Mouse (Mus musculus) spleen, adult 2 months (tissue): ENCODE measurements around the gene Farp1. TPM values are rescaled to one million over a fixed set of nuclear protein-coding genes. Genes with fewer than 3 reads are reported as not detected.
"Not testable (repeated sequence)": the region's sequence is repeated elsewhere in the genome, so short reads cannot be mapped to it uniquely, and the experiment has no call there.

Source experiments
- DNase-seq, 2 experiments: peaks; one replicate each; pipeline versions ENCODE4 v3.0.0 to v3.0.0-alpha.2; 2012 to 2021; ENCODE audit warnings: low spot score in 2 of 2, low read depth in 1 of 2
- H3K27ac ChIP-seq: fragments of 200-500 bp; 2 replicates; pipeline ENCODE4 v1.5.1; 2012; ENCODE audit warnings: low read length, inconsistent platforms; ENCODE audit not compliant: insufficient read depth
- H3K27me3 ChIP-seq: fragments of 200-500 bp; 2 replicates; pipeline ENCODE4 v1.6.1; 2012; ENCODE audit warnings: mild to moderate bottlenecking, moderate library complexity, low read length, inconsistent platforms; ENCODE audit not compliant: control insufficient read depth, insufficient read depth
- H3K36me3 ChIP-seq: fragments of 200-500 bp; 2 replicates; pipeline ENCODE4 v1.6.1; 2012; ENCODE audit warnings: mild to moderate bottlenecking, low read length, inconsistent platforms; ENCODE audit not compliant: control insufficient read depth, insufficient read depth
- H3K4me1 ChIP-seq: fragments of 200-500 bp; 2 replicates; pipeline ENCODE4 v1.6.1; 2011; ENCODE audit warnings: inconsistent platforms; ENCODE audit not compliant: control insufficient read depth, insufficient read depth, insufficient read length
- H3K4me3 ChIP-seq: fragments of 200-500 bp; 2 replicates; pipeline ENCODE4 v1.5.1; 2011; ENCODE audit warnings: mild to moderate bottlenecking, inconsistent platforms; ENCODE audit not compliant: insufficient read depth, insufficient read length; ENCODE audit errors: extremely low read depth
- CTCF ChIP-seq: fragments of 200-500 bp; IDR thresholded peaks from 2 replicates; pipeline ENCODE4 v1.5.1; 2011; ENCODE audit warnings: mild to moderate bottlenecking, inconsistent platforms; ENCODE audit not compliant: insufficient read depth, insufficient read length, insufficient replicate concordance; ENCODE audit errors: extremely low read depth
- POLR2A ChIP-seq: fragments of 200-500 bp; IDR thresholded peaks from 2 replicates; pipeline ENCODE4 v1.6.1; 2011; ENCODE audit warnings: low read depth, low read length, inconsistent platforms
- WGBS: fragments of 180-500 bp; shearing (Covaris S2); methylation state at CpG from one replicate; pipeline ENCODE4 v1.1.7; 2018; 5-methylcytosine and 5-hydroxymethylcytosine counted together
- polyA plus RNA-seq: library from polyadenylated mRNA; depleted of rRNA; stranded (reverse); fragments of >200 nt; gene quantifications from 2 replicates; pipeline ENCODE4 v1.2.3, GENCODE M21; 2012

The Farp1 gene
- polyA plus RNA-seq, 1 experiment = 3.0 TPM

GRCm38 (mm10) chr14:121036612-121037221 lies 1.7 kb downstream of the Farp1 start:
- 7% methylated on average over 19 of the region's 19 CpGs for WGBS
- Histone ChIP-seq H3K4me1 (peaks cover 11% of the 10 kb centered on the region), H3K27me3 (peaks cover 16% of the 10 kb centered on the region), H3K4me3 (peak overlapping the region; percentile 55; the same call in 1 of the 2 replicates), H3K36me3 (no peaks in the 10 kb centered on the region), H3K27ac (no peak overlapping the region)
- TF ChIP-seq CTCF = no peak
- no peak for DNase-seq

- TF ChIP-seq CTCF (no peak), POLR2A (no peak)
- H3K4me3 ChIP-seq = no peak overlapping the region
- H3K27ac ChIP-seq = no peak overlapping the region
- H3K27me3 ChIP-seq = peaks cover 16% of the 10 kb centered on the region
- 41% methylated on average over 7 of the region's 7 CpGs for WGBS
- peaks cover 11% of the 10 kb centered on the region for H3K4me1 ChIP-seq
- H3K36me3 ChIP-seq = no peaks in the 10 kb centered on the region
- DNase-seq = no peak
These were observed 2.3 kb downstream of the Farp1 start for GRCm38 (mm10) chr14:121037276-121037675.

- WGBS = 86% methylated on average over 5 of the region's 5 CpGs
- no peak for TF ChIP-seq POLR2A
- TF ChIP-seq CTCF = no peak
These were observed 3.7 kb downstream of the Farp1 start for GRCm38 (mm10) chr14:121038676-121039075.

GRCm38 (mm10) chr14:121044145-121044544 lies 9.1 kb downstream of the Farp1 start:
- TF ChIP-seq CTCF = no peak
- TF ChIP-seq POLR2A = no peak
- Histone ChIP-seq H3K27ac (no peak overlapping the region), H3K36me3 (no peaks in the 10 kb centered on the region), H3K4me3 (no peak overlapping the region), H3K27me3 (no peaks in the 10 kb centered on the region), H3K4me1 (no peaks in the 10 kb centered on the region)
- 86% methylated on average over 3 of the region's 3 CpGs for WGBS
- no peak for DNase-seq

More at GRCm38 (mm10) chr14:121038676-121039075, 3.7 kb downstream of the Farp1 start:
- H3K4me1 ChIP-seq = peaks cover 11% of the 10 kb centered on the region
- H3K27ac ChIP-seq = no peak overlapping the region
- peaks cover 16% of the 10 kb centered on the region for H3K27me3 ChIP-seq
- no peak for DNase-seq
- H3K36me3 ChIP-seq = no peaks in the 10 kb centered on the region
- H3K4me3 ChIP-seq = no peak overlapping the region

- Histone ChIP-seq H3K27ac (no peak overlapping the region), H3K4me3 (no peak overlapping the region), H3K4me1 (no peaks in the 10 kb centered on the region), H3K36me3 (no peaks in the 10 kb centered on the region), H3K27me3 (no peaks in the 10 kb centered on the region)
- DNase-seq = no peak
- TF ChIP-seq CTCF = no peak
- TF ChIP-seq POLR2A = no peak
- WGBS = 87% methylated on average over 9 of the region's 9 CpGs
These were observed 11.4 kb downstream of the Farp1 start for GRCm38 (mm10) chr14:121046313-121046961.

- H3K27ac ChIP-seq = no peak overlapping the region
- 85% methylated on average over 6 of the region's 6 CpGs for WGBS
- H3K27me3 ChIP-seq = no peaks in the 10 kb centered on the region
- TF ChIP-seq POLR2A (no peak), CTCF (no peak)
- no peak for DNase-seq
- H3K4me3 ChIP-seq = no peak overlapping the region
- no peaks in the 10 kb centered on the region for H3K36me3 ChIP-seq
- no peaks in the 10 kb centered on the region for H3K4me1 ChIP-seq
These were observed 12.8 kb downstream of the Farp1 start for GRCm38 (mm10) chr14:121047780-121048179.

- not testable (repeated sequence) for H3K36me3 ChIP-seq, H3K4me1 ChIP-seq, DNase-seq, H3K4me3 ChIP-seq, H3K27me3 ChIP-seq, H3K27ac ChIP-seq
- WGBS = 54% methylated on average over 3 of the region's 4 CpGs
These were observed 16.0 kb downstream of the Farp1 start for GRCm38 (mm10) chr14:121051002-121051401.
